Mouse (Mus musculus) midbrain, postnatal 0 days (tissue): ENCODE results near the gene Mtln. TPM values are rescaled to one million over a fixed set of nuclear protein-coding genes. Genes with fewer than 3 reads are reported as not detected.

Experiments
- ATAC-seq: fragments of 200-750 bp; cut with Nextera tagmentation; 2 replicates; pipeline ENCODE4 v1.8.0; 2017; ENCODE audit warnings: moderate number of reproducible peaks, mild to moderate bottlenecking, moderate TSS enrichment, moderate library complexity; ENCODE audit not compliant: low FRiP score
- DNase-seq: peaks from one replicate; pipeline ENCODE4 v3.0.0-alpha.2; 2015; ENCODE audit warnings: low spot score
- H3K27ac ChIP-seq: fragments of 300-500 bp; sonication (generic); 2 replicates; pipeline ENCODE4 v1.5.1; 2014; ENCODE audit warnings: low read depth, mild to moderate bottlenecking, low read length, mixed read lengths
- H3K27me3 ChIP-seq: fragments of 300-500 bp; sonication (generic); 2 replicates; pipeline ENCODE4 v1.6.1; 2014; ENCODE audit warnings: low read length, control low read depth, mixed read lengths; ENCODE audit not compliant: insufficient read depth
- H3K36me3 ChIP-seq: fragments of 300-500 bp; sonication (generic); 2 replicates; pipeline ENCODE4 v1.6.1; 2014; ENCODE audit warnings: low read length, control low read depth, mixed read lengths; ENCODE audit not compliant: insufficient read depth
- H3K4me1 ChIP-seq: fragments of 300-500 bp; sonication (generic); 2 replicates; pipeline ENCODE4 v1.6.1; 2014; ENCODE audit warnings: mild to moderate bottlenecking, control low read depth, antibody characterized with exemption, low read length, mixed read lengths; ENCODE audit not compliant: insufficient read depth
- H3K4me2 ChIP-seq: fragments of 300-500 bp; sonication (generic); 2 replicates; pipeline ENCODE4 v1.6.1; 2014; ENCODE audit warnings: low read depth, mild to moderate bottlenecking, low read length, mixed read lengths; ENCODE audit not compliant: poor library complexity, severe bottlenecking
- H3K4me3 ChIP-seq: fragments of 300-500 bp; sonication (generic); 2 replicates; pipeline ENCODE4 v1.5.1; 2014; ENCODE audit warnings: low read depth, mild to moderate bottlenecking, low read length, moderate library complexity
- H3K9ac ChIP-seq: fragments of 300-500 bp; sonication (generic); replicated peaks from 2 replicates; pipeline ENCODE4 v1.6.1; 2014; ENCODE audit warnings: mild to moderate bottlenecking, low read length, moderate library complexity, mixed read lengths; ENCODE audit not compliant: poor library complexity, severe bottlenecking
- H3K9me3 ChIP-seq: fragments of 300-500 bp; sonication (generic); 2 replicates; pipeline ENCODE4 v1.6.1; 2016; ENCODE audit warnings: low read length, control low read depth
- CTCF ChIP-seq: IDR thresholded peaks from 2 replicates; pipeline ENCODE4 v1.5.1; 2016; ENCODE audit warnings: antibody characterized with exemption, mild to moderate bottlenecking
- WGBS: fragments of 180-500 bp; shearing (Covaris S2); extraction: QIAGEN DNeasy Blood & Tissue Kit; methylation state at CpG from one replicate; pipeline ENCODE4 v1.1.7; 2014; 5-methylcytosine and 5-hydroxymethylcytosine counted together
- polyA plus RNA-seq: library from polyadenylated mRNA; unstranded; fragments of >200 nt; fragmentation: Nextera tagmentation; extraction: Ambion mirVana; gene quantifications from 2 replicates; pipeline ENCODE4 v1.2.1, GENCODE M21; 2015
- total RNA-seq: library from RNA; depleted of rRNA; stranded (reverse); fragments of >200 nt; gene quantifications from 2 replicates; pipeline ENCODE4 v1.2.3, GENCODE M21; 2014

Mtln gene
- total and polyA plus RNA-seq, 2 experiments from 2014 or later = 10.9 to 56.6 TPM

GRCm38 (mm10) chr2:127778451-127778850 lies 13.8 kb downstream of the Mtln start:
- H3K9ac ChIP-seq = no peak overlapping the region
- no peaks in the 10 kb centered on the region for H3K27me3 ChIP-seq
- no peaks in the 10 kb centered on the region; the same call in 1 of the 2 replicates for H3K4me1 ChIP-seq
- 0 out of 2 replicates have a peak, but pooled peaks cover 9% of the 10 kb centered on the region for H3K36me3 ChIP-seq
- no peak for DNase-seq
- H3K4me2 ChIP-seq = no peak overlapping the region
- H3K9me3 ChIP-seq = no peaks in the 10 kb centered on the region
- H3K27ac ChIP-seq = no peak overlapping the region
- H3K4me3 ChIP-seq = no peak overlapping the region
- no peak for TF ChIP-seq CTCF
- WGBS = 91% methylated on average over 5 of the region's 5 CpGs
- ATAC-seq = no peak

- WGBS = 61% methylated on average over 3 of the region's 3 CpGs
- no peaks in the 10 kb centered on the region for H3K27me3 ChIP-seq
- TF ChIP-seq CTCF = no peak
- no peaks in the 10 kb centered on the region for H3K9me3 ChIP-seq
- H3K9ac ChIP-seq = no peak overlapping the region
- H3K4me1 ChIP-seq = no peaks in the 10 kb centered on the region; the same call in 1 of the 2 replicates
- H3K27ac ChIP-seq = no peak overlapping the region
- H3K36me3 ChIP-seq = 0 out of 2 replicates have a peak, but pooled peaks cover 13% of the 10 kb centered on the region
- DNase-seq (no peak), ATAC-seq (no peak)
- H3K4me3 ChIP-seq = no peak overlapping the region
- H3K4me2 ChIP-seq = no peak overlapping the region
These were observed 17.3 kb downstream of the Mtln start for GRCm38 (mm10) chr2:127775013-127775412.

- 9% methylated on average over 1 of the region's 1 CpGs for WGBS
- DNase-seq = no peak
- H3K9me3 ChIP-seq = no peaks in the 10 kb centered on the region
- H3K27me3 ChIP-seq = no peaks in the 10 kb centered on the region
- H3K9ac ChIP-seq = no peak overlapping the region
- no peak overlapping the region for H3K4me2 ChIP-seq
- no peak overlapping the region for H3K4me3 ChIP-seq
- H3K36me3 ChIP-seq = 0 out of 2 replicates have a peak, but pooled peaks cover 16% of the 10 kb centered on the region
- ATAC-seq = no peak
- no peaks in the 10 kb centered on the region; the same call in 1 of the 2 replicates for H3K4me1 ChIP-seq
- H3K27ac ChIP-seq = no peak overlapping the region
- no peak for TF ChIP-seq CTCF
These were observed 17.7 kb downstream of the Mtln start for GRCm38 (mm10) chr2:127774578-127774941.

GRCm38 (mm10) chr2:127773938-127774577 lies 18.2 kb downstream of the Mtln start:
- no peak for TF ChIP-seq CTCF
- H3K4me1 ChIP-seq = no peaks in the 10 kb centered on the region; the same call in 1 of the 2 replicates
- no peaks in the 10 kb centered on the region for H3K9me3 ChIP-seq
- no peak overlapping the region for H3K27ac ChIP-seq
- no peaks in the 10 kb centered on the region for H3K27me3 ChIP-seq
- peak; percentile 4 for DNase-seq
- no peak overlapping the region for H3K9ac ChIP-seq
- H3K36me3 ChIP-seq = 0 out of 2 replicates have a peak, but pooled peaks cover 16% of the 10 kb centered on the region
- ATAC-seq = peak; percentile 54; the same call in 1 of the 2 replicates
- WGBS = 23% methylated on average over 15 of the region's 15 CpGs
- H3K4me3 ChIP-seq = no peak overlapping the region
- no peak overlapping the region for H3K4me2 ChIP-seq

- no peak overlapping the region for H3K4me2 ChIP-seq
- no peaks in the 10 kb centered on the region for H3K9me3 ChIP-seq
- ATAC-seq = no peak
- no peak overlapping the region for H3K27ac ChIP-seq
- H3K4me1 ChIP-seq = no peaks in the 10 kb centered on the region
- no peaks in the 10 kb centered on the region for H3K27me3 ChIP-seq
- H3K9ac ChIP-seq = no peak overlapping the region
- 0 out of 2 replicates have a peak, but pooled peaks cover 8% of the 10 kb centered on the region for H3K36me3 ChIP-seq
- DNase-seq = no peak
- H3K4me3 ChIP-seq = no peak overlapping the region
- 94% methylated on average over 5 of the region's 5 CpGs for WGBS
- TF ChIP-seq CTCF = no peak
These were observed 30.7 kb downstream of the Mtln start for GRCm38 (mm10) chr2:127761587-127761986.

- H3K27ac ChIP-seq = no peak overlapping the region
- no peak overlapping the region for H3K4me3 ChIP-seq
- H3K9ac ChIP-seq = no peak overlapping the region
- TF ChIP-seq CTCF = no peak
- H3K4me1 ChIP-seq = no peaks in the 10 kb centered on the region
- H3K27me3 ChIP-seq = no peaks in the 10 kb centered on the region
- H3K4me2 ChIP-seq = no peak overlapping the region
- 0 out of 2 replicates have a peak, but pooled peaks cover 8% of the 10 kb centered on the region for H3K36me3 ChIP-seq
- ATAC-seq = no peak
- DNase-seq = no peak
- no peaks in the 10 kb centered on the region for H3K9me3 ChIP-seq
- 79% methylated on average over 10 of the region's 10 CpGs for WGBS
These were observed 31.8 kb downstream of the Mtln start for GRCm38 (mm10) chr2:127760429-127761000.
